Mouse (Mus musculus) cortical plate, adult 2 months (tissue): ENCODE results near the gene 1110051M20Rik.

Experiments
- CTCF ChIP-seq: fragments of 200-500 bp; IDR thresholded peaks from 2 replicates; pipeline ENCODE4 v1.5.1; 2011; ENCODE audit warnings: mild to moderate bottlenecking, control low read depth, low read length; ENCODE audit not compliant: insufficient read depth; ENCODE audit errors: extremely low read depth
- POLR2A ChIP-seq: fragments of 200-500 bp; IDR thresholded peaks from 2 replicates; pipeline ENCODE4 v1.6.1; 2011; ENCODE audit warnings: mild to moderate bottlenecking, low read length, control low read depth; ENCODE audit not compliant: insufficient read depth; ENCODE audit errors: extremely low read depth

DNA sequence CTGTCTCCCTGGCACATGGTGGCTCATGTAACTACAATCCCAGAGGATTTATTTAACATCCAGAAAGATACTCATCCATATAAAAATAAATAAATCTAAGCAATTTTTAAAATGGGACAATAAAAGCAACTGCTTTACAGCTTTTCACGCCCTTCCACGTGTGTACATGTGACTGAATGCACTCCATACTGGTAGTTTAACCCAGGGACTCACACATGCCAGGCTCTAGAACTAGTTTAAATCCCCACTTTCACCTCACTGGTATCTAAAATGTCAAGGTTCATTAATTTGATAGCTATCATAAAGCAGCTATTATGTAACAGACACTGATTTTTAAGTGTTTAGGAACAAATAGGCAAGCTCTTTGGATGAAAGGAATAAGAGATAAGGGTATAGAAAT is 122.6 kb downstream of the 1110051M20Rik start:
- TF ChIP-seq POLR2A, result no peak
- no peak for TF ChIP-seq CTCF
